Mouse (Mus musculus) left cerebral cortex, adult 18-20 months (tissue): ENCODE measurements around the gene Agtrap. TPM values are rescaled to one million over a fixed set of nuclear protein-coding genes. Genes with fewer than 3 reads are reported as not detected.

Experiments used
- total RNA-seq, 2 experiments: library from RNA; stranded (reverse); gene quantifications; 2 replicates each; pipeline ENCODE4 v1.2.3; 2021

The Agtrap gene
- total RNA-seq, 2 experiments from 2014 or later = 6.6 to 10.1 TPM

Other genes starting within 250 kb of the Agtrap start
- gene Zfp933, start 239.7 kb downstream of the Agtrap start, total RNA-seq = 10 to 100 TPM; 20.3 to 21.4 TPM
- 10 to 100 TPM; 15.1 to 15.5 TPM for gene Miip, start 219.2 kb downstream of the Agtrap start, total RNA-seq
- 10 to 100 TPM; 13.0 to 13.1 TPM for gene Fv1, start 219.1 kb downstream of the Agtrap start, total RNA-seq
- 100 to 1,000 TPM; 198 to 204 TPM for gene Mfn2, start 183.3 kb downstream of the Agtrap start, total RNA-seq
- 10 to 100 TPM; 12.1 to 12.6 TPM for gene Plod1, start 151.3 kb downstream of the Agtrap start, total RNA-seq
- gene 2510039O18Rik, start 147.1 kb downstream of the Agtrap start, total RNA-seq = 10 to 100 TPM; 29.6 to 32.6 TPM
- gene Nppb, start 102.2 kb downstream of the Agtrap start, total RNA-seq = not detected
- gene Nppa, start 87.3 kb downstream of the Agtrap start, total RNA-seq = under 1 TPM in 1 of 2 experiments, not detected in 1; 0.40 TPM
- 10 to 100 TPM; 93.9 to 94.5 TPM for gene Clcn6, start 49.2 kb downstream of the Agtrap start, total RNA-seq
- gene Mthfr, start 49.0 kb downstream of the Agtrap start, total RNA-seq = 10 to 100 TPM; 29.3 to 34.3 TPM
- 10 to 100 TPM; 10.7 to 17.5 TPM for gene Mad2l2, start 42.4 kb upstream of the Agtrap start, total RNA-seq
- gene Draxin, start 42.7 kb upstream of the Agtrap start, total RNA-seq = under 1 TPM; 0.19 to 0.21 TPM
- gene Fbxo6, start 64.1 kb upstream of the Agtrap start, total RNA-seq = 10 to 100 TPM; 32.1 to 35.3 TPM
- gene Fbxo44, start 72.5 kb upstream of the Agtrap start, total RNA-seq = 100 to 1,000 TPM; 137 to 157 TPM
- gene Fbxo2, start 72.6 kb upstream of the Agtrap start, total RNA-seq = 100 to 1,000 TPM; 118 to 126 TPM
- 10 to 100 TPM; 23.4 to 30.0 TPM for gene Disp3, start 199.9 kb upstream of the Agtrap start, total RNA-seq